ENCODE assay signal across 8 mouse cellular contexts in the genomic region with DNA sequence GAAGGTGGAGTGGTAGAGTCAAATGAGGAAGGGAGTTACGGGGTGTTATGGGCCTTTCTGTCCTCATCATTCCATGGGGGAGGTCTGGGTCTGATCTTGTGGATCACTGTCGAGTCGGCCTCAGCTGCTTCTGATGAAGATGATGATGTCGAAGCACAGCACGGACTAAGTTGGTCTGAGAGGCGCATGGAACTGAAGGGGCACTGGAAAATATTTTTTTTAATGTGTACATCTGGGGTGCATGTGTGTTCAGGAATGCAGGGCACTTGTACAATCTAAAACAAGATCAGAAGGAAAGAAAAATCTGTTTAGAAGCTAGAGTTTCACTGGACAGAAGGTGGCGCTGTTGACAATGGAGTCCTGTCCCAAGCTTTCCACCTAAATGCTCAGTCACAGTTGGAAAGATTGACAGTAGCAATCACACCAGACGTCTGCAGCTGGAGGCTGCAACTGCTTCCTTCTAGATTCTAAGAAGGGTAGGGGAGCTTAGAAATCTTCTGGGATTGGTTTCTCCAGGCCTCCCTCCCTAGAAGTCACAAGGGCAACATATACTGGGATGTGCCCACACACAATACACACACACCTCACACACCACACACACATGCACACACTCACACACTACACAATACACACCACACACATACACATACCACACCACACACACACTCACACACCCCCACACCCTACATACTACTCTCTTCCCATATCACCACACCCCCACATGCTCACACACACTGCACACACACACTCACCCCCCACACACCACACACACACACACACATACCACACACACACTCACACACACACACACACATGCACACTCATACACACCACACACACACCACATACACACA. TPM values are rescaled to one million over a fixed set of nuclear protein-coding genes. Genes with fewer than 3 reads are reported as not detected.
DNase-seq lines count a peak whose midpoint lies in the region; ATAC-seq and TF ChIP-seq lines count a peak whose summit lies in the region.

No protein-coding gene starts in this region.

- H3K9me3 ChIP-seq in midbrain, embryonic 10.5 days (replicated peaks): no peaks in the 10 kb centered on the region
- H3K9me3 ChIP-seq in midbrain, embryonic 15.5 days: no peaks in the 10 kb centered on the region
- no peaks in the 10 kb centered on the region for H3K9me3 ChIP-seq in hindbrain, postnatal 0 days (ENCODE audit: low read length)

- peak; percentile 50 for DNase-seq in midbrain, embryonic 10.5 days (ENCODE audit: low spot score)
- peak; percentile 37 for DNase-seq in adrenal gland, postnatal 25 days
- DNase-seq in hindbrain, postnatal 0 days (ENCODE audit: low spot score): peak; percentile 86
- peak; percentile 64 to 70 for DNase-seq in left cerebral cortex, postnatal 25 days (ENCODE audit: low spot score in 2 of 2)
- peak; percentile 85 for DNase-seq in mesoderm, embryonic 11.5 days (ENCODE audit: low read depth, low spot score)
- peak; percentile 70 for DNase-seq in thymus, postnatal 0 days (ENCODE audit: low spot score)

- 0 out of 2 replicates have a peak overlapping the region, but pooled peaks have one; percentile 46 for H3K27ac ChIP-seq in midbrain, embryonic 10.5 days (replicated peaks)
- no peak overlapping the region for H3K27ac ChIP-seq in midbrain, embryonic 15.5 days
- no peak overlapping the region for H3K27ac ChIP-seq in embryonic fibroblast, embryonic 13.5 days (ENCODE audit: insufficient read depth, low read length)
- no peak overlapping the region for H3K27ac ChIP-seq in hindbrain, postnatal 0 days

- TF ChIP-seq POLR2A in embryonic fibroblast, embryonic 13.5 days (IDR thresholded peaks at IDR 0.05; ENCODE audit: low read depth, low read length): no peak

- peaks cover 15% of the 10 kb centered on the region for H3K27me3 ChIP-seq in midbrain, embryonic 10.5 days (ENCODE audit: low read depth, poor library complexity, severe bottlenecking)
- H3K27me3 ChIP-seq in midbrain, embryonic 15.5 days (replicated peaks): peaks cover 10% of the 10 kb centered on the region
- H3K27me3 ChIP-seq in hindbrain, postnatal 0 days (ENCODE audit: insufficient read depth, low read length): 0 out of 2 replicates have a peak, but pooled peaks cover 3% of the 10 kb centered on the region

- ATAC-seq in midbrain, embryonic 15.5 days (replicated peaks): no peak
- peak; percentile 54; the same call in 1 of the 2 replicates for ATAC-seq in hindbrain, postnatal 0 days

- TF ChIP-seq CTCF in embryonic fibroblast, embryonic 13.5 days (IDR thresholded peaks at IDR 0.05; ENCODE audit: borderline replicate concordance, insufficient read depth, low read length): 0 out of 2 replicates have a peak, but pooled peaks have one; percentile 8
- peak; percentile 81 for TF ChIP-seq CTCF in hindbrain, postnatal 0 days (IDR thresholded peaks at IDR 0.05; ENCODE audit: low read depth)

- H3K36me3 ChIP-seq in midbrain, embryonic 10.5 days: no peaks in the 10 kb centered on the region
- H3K36me3 ChIP-seq in midbrain, embryonic 15.5 days (replicated peaks): no peaks in the 10 kb centered on the region
- H3K36me3 ChIP-seq in hindbrain, postnatal 0 days (ENCODE audit: insufficient read depth, low read length): no peaks in the 10 kb centered on the region

- no peak overlapping the region for H3K9ac ChIP-seq in midbrain, embryonic 15.5 days
- no peak overlapping the region for H3K9ac ChIP-seq in hindbrain, postnatal 0 days (replicated peaks; ENCODE audit: low read length)

- H3K4me1 ChIP-seq in midbrain, embryonic 10.5 days: no peaks in the 10 kb centered on the region
- H3K4me1 ChIP-seq in midbrain, embryonic 15.5 days: no peaks in the 10 kb centered on the region
- H3K4me1 ChIP-seq in embryonic fibroblast, embryonic 13.5 days (ENCODE audit: control insufficient read depth, insufficient read depth, low read length): no peaks in the 10 kb centered on the region
- no peaks in the 10 kb centered on the region for H3K4me1 ChIP-seq in hindbrain, postnatal 0 days (ENCODE audit: insufficient read depth, low read length)

- intact Hi-C loops in left cerebral cortex, postnatal 25 days (cut with DNase I): loop anchor here (5.0 to 10.0 kb wide), 5 partner anchors 224 to 673 kb away; a partner anchor contains a TSS

- WGBS in midbrain, embryonic 10.5 days: 40% methylated on average over 8 of the region's 8 CpGs
- 33% methylated on average over 8 of the region's 8 CpGs for WGBS in midbrain, embryonic 15.5 days
- 38% methylated on average over 8 of the region's 8 CpGs for WGBS in hindbrain, postnatal 0 days

- H3K4me2 ChIP-seq in midbrain, embryonic 15.5 days: no peak overlapping the region
- H3K4me2 ChIP-seq in hindbrain, postnatal 0 days (ENCODE audit: low read depth, low read length): no peak overlapping the region

- H3K4me3 ChIP-seq in midbrain, embryonic 10.5 days: no peak overlapping the region
- H3K4me3 ChIP-seq in midbrain, embryonic 15.5 days: no peak overlapping the region
- no peak overlapping the region for H3K4me3 ChIP-seq in embryonic fibroblast, embryonic 13.5 days (ENCODE audit: insufficient read depth, low read length)
- H3K4me3 ChIP-seq in hindbrain, postnatal 0 days (ENCODE audit: low read length): no peak overlapping the region

RNA-seq across cellular contexts. Expression of a gene that starts 6.9 kb away (rescaled TPM):
- 1.4 and 2.0 TPM in 2 replicates for polyA plus RNA-seq in midbrain, embryonic 10.5 days (2016; fragmentation: Nextera tagmentation; extraction: Ambion mirVana)
- 1.5 and 1.8 TPM in 2 replicates for polyA plus RNA-seq in midbrain, embryonic 15.5 days (2015; fragmentation: Nextera tagmentation; extraction: Ambion mirVana)
- 8.9 and 9.3 TPM in 2 replicates for total RNA-seq in adrenal gland, postnatal 25 days (2021)
- 4.9 and 6.0 TPM in 2 replicates for polyA plus RNA-seq in embryonic fibroblast, embryonic 13.5 days (2011; ENCODE audit: insufficient read length, low read depth, missing spikeins)
- 5.0 and 7.6 TPM in 2 replicates for total RNA-seq in hindbrain, postnatal 0 days (2014; rRNA removed)
- 1.2 TPM in 2 replicates for polyA plus RNA-seq in hindbrain, postnatal 0 days (2015; fragmentation: Nextera tagmentation; extraction: Ambion mirVana)
- 1 to 10 TPM; 3.6 to 4.2 TPM for total RNA-seq in left cerebral cortex, postnatal 25 days (2021)
- 3.0 and 3.1 TPM in 2 replicates for polyA plus RNA-seq in thymus, postnatal 0 days (2015; fragmentation: Nextera tagmentation; extraction: Ambion mirVana)

RNA-seq across cellular contexts. Expression of a gene that starts 59.4 kb away (rescaled TPM):
- polyA plus RNA-seq in midbrain, embryonic 10.5 days (2016; fragmentation: Nextera tagmentation; extraction: Ambion mirVana): 42.5 and 49.4 TPM in 2 replicates
- polyA plus RNA-seq in midbrain, embryonic 15.5 days (2015; fragmentation: Nextera tagmentation; extraction: Ambion mirVana): 32.5 and 38.9 TPM in 2 replicates
- 31.9 and 36.4 TPM in 2 replicates for total RNA-seq in adrenal gland, postnatal 25 days (2021)
- 10.4 and 15.3 TPM in 2 replicates for polyA plus RNA-seq in embryonic fibroblast, embryonic 13.5 days (2011; ENCODE audit: insufficient read length, low read depth, missing spikeins)
- 20.9 and 27.5 TPM in 2 replicates for total RNA-seq in hindbrain, postnatal 0 days (2014; rRNA removed)
- polyA plus RNA-seq in hindbrain, postnatal 0 days (2015; fragmentation: Nextera tagmentation; extraction: Ambion mirVana): 48.9 and 57.2 TPM in 2 replicates
- 10 to 100 TPM; 24.1 to 30.6 TPM for total RNA-seq in left cerebral cortex, postnatal 25 days (2021)
- 91.7 and 101 TPM in 2 replicates for polyA plus RNA-seq in thymus, postnatal 0 days (2015; fragmentation: Nextera tagmentation; extraction: Ambion mirVana)
